Mouse (Mus musculus): Measurements from ENCODE around the gene Gm21704. TPM values are rescaled to one million over a fixed set of nuclear protein-coding genes. Genes with fewer than 3 reads are reported as not detected.

Gm21704 gene
- polyA plus RNA-seq (2012; rRNA removed): not detected in 2 replicates

DNA sequence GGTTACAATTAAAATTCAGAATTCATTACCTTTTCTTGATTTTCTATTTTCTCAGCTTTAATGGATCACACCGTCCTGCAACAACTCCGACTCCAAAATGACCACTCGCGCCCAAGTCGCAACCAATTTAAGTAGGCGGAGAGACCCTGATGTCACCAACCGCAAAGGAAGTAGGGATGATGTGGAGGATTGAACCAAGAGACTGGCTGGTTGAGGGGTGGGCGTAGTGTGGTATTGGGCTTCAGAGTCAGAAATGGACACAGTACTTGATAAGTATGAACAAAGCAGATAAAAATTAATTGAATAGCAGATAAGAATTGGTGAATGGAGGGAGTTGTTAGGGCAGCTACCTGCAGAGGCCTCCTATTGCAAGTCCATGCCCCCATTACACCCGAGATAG is at the start of gene Gm21704, which contains the start of gene Gm21708:
TSS of gene Gm21704 (minus strand) at position 101 of the 400 bp plus-strand sequence.
TSS of gene Gm21708 (minus strand) at position 101 of the 400 bp plus-strand sequence.

DNA sequence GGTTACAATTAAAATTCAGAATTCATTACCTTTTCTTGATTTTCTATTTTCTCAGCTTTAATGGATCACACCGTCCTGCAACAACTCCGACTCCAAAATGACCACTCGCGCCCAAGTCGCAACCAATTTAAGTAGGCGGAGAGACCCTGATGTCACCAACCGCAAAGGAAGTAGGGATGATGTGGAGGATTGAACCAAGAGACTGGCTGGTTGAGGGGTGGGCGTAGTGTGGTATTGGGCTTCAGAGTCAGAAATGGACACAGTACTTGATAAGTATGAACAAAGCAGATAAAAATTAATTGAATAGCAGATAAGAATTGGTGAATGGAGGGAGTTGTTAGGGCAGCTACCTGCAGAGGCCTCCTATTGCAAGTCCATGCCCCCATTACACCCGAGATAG is 64.7 kb downstream of the Gm21704 start, which contains the start of gene Gm21693:
TSS of gene Gm21693 (minus strand) at position 101 of the 400 bp plus-strand sequence.

Other genes starting within 250 kb of the Gm21704 start
- gene Gm21677, start 103.7 kb downstream of the Gm21704 start, polyA plus RNA-seq (2012; rRNA removed): not detected in 2 replicates
- not detected in 2 replicates for gene Gm21693, start 64.8 kb downstream of the Gm21704 start, polyA plus RNA-seq (2012; rRNA removed)
- gene Gm21708, start within 50 bp of the Gm21704 start, polyA plus RNA-seq (2012; rRNA removed): not detected in 2 replicates

Measured in colon, adult 2 months (tissue).